Mouse (Mus musculus) cerebellum, adult 11 months (tissue): ENCODE results near the gene Ggcx.
A peak's percentile ranks its signal among the peaks of the same experiment; 100 is the strongest.

ENCODE experiments used
- DNase-seq: peaks from one replicate; pipeline ENCODE4 v3.0.0; 2022

The Ggcx gene

GRCm38 (mm10) chr6:72388266-72388665 is 25.8 kb upstream of the Ggcx start:
- no peak for DNase-seq

- no peak for DNase-seq
Observed at GRCm38 (mm10) chr6:72388791-72389329, 25.2 kb upstream of the Ggcx start.

GRCm38 (mm10) chr6:72389471-72389940 is 24.6 kb upstream of the Ggcx start:
- peak; percentile 21 for DNase-seq

DNA sequence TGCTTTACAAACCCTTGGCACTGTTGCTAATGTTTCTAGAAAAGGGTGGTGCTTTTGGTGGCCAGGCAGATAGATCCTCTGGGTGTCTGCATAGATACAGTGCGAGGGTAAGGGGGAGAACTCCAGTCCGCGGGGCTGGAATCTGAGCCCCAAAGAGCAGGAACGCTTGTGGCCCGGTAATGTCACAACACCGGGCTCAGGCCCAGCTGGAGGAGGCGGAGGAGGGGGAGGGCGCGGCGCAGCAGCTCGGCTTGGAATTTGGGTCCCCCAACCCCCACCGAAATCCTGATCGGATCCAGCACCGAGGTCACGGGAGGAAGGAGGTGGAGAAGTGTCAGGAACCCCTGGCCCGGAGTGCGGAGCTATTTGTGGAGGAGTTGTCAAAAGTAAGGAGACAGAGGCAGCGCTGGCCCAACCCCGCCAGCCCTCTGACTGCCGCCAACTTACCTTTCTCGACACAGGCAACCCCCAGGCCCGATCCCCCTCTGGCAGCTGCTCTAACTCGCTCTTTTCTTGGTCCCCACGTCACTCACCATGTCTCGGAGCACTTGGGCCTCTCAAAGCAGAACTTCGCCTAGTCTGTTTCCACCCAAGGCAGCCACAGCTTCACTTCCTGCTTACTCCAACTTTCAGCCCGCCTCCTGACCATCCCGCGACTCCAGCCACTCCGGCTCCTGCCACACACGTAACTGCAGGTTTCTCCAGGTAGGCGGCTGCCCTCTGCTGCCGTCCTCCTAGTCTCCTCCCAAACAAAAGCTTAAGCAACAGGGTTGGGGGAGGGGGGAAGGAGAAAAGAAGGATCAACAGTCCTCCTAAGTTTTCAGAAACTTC is 24.0 kb upstream of the Ggcx start, which contains the start of gene Vamp8:
Vamp8 (minus strand) TSS at position 763 of the 831 bp plus-strand sequence.
- peak; percentile 51 for DNase-seq

GRCm38 (mm10) chr6:72390795-72391521 is 23.1 kb upstream of the Ggcx start:
- DNase-seq: no peak

DNA sequence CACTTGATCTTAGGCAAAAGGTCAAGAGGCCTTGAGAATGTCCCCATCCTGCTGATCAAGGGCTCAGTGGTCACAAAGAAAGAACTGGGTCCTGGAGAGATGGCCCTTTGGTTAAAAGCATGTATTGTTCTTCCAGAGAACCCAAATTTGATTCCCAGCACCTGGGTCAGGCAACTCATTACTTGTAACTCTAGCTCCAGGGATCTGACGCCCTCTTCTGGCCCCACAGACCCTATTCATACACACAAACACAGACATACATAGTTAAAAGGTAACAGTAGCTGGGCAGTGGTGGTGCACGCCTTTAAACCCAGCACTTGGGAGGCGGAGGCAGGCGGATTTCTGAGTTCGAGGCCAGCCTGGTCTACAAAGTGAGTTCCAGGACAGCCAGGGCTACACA is 21.8 kb upstream of the Ggcx start:
- DNase-seq: no peak

DNA sequence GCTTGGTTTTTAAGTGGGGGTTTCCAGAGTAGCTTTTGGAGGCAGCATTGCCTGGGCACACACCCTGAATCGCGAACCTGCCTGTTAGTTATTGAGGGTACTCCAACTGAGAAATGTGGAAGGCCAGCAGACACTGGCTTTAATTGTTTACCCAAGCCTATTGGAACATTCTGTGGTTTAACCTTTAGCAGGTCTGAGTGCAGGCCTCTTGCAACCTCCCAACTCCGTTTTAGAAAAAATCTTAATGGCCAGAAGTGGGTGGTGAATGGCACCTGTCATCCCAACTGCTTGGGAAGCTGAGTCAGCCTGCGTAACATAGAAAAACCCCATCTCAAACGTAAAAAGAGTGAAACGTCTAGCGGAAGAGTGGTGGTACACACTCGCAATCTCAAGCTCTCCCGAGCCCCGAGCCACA is 17.3 kb upstream of the Ggcx start:
- no peak for DNase-seq

GRCm38 (mm10) chr6:72399967-72400366 is 14.1 kb upstream of the Ggcx start:
- no peak for DNase-seq

- DNase-seq: peak; percentile 56
Observed at GRCm38 (mm10) chr6:72401875-72402274, 12.2 kb upstream of the Ggcx start.

DNA sequence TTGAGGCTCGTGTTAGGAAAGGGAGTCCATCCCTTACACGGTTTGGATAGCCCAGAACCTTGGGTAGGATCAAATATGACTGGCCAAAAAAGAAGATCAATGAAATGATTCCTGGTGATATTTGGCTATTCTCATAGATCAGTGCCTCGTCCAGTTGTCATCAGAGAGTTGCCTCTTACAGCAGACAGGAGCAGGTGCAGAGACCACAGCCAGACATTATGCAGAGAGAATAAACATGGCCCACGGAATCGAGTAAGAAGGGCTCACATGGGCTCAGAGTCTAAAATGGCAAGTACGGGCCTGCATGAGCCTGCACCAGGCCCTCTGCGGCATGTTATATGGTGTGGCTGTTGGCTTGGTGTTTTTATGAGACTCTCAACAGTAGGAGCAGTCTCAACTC is 8.8 kb upstream of the Ggcx start:
- DNase-seq: no peak

DNA sequence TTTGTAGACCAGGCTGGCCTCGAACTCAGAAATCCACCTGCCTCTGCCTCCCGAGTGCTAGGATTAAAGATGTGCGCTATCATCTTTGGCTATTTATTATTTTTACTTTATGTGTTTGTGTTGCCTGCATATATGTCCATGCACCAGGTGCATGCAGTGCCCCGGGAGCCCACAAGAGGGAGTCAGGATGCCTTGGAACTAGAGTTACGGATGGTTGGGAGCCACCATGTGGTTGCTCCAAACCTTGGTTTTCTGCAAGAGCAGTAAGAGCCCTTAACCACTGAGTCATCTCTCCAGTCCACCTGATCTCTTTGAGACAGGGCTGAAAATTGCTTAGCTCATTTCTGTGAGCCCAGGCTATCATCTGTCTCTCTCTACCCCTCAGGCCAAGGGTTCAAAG is 7.0 kb upstream of the Ggcx start:
- peak; percentile 70 for DNase-seq

DNA sequence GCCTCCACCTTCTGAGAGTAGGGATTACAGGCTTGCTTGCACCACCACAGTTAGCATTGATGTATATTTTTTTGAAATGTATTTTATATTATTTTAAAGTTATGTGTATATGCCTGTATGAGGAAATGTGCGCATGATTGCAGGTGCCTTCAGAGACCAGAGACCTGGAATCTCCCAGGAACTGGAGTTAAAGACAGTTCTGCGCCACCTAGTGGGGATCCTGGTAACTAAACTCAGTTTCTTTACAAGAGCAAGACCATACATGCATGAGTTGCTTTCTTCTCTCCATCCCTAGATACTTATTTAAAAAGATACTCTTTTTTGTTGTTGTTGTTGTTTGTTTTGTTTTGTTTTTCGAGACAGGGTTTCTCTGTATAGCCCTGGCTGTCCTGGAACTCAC is 4.5 kb upstream of the Ggcx start:
- peak; percentile 56 for DNase-seq

- no peak for DNase-seq
Observed at GRCm38 (mm10) chr6:72410003-72410402, 4.1 kb upstream of the Ggcx start.

DNA sequence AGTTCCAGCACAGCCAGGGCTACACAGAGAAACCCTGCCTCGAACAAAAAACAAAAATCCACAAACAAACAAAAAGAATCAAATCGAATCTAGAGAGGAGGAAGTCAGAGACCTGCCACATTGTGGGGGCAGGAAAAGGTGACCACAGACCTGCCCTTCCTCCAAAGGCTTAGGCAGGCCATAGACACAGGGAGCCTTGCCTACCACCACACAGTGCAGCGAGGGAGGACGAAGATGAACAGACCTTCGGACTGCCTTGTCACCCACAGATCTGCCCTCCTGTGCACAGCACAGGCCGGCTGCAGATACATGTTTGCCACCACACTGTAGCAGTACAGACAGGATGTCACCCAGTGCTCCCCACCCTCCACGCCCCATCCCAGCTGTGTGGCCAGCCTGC is 3.6 kb upstream of the Ggcx start:
- DNase-seq: no peak

- no peak for DNase-seq
Observed at GRCm38 (mm10) chr6:72415181-72415580, 1.1 kb downstream of the Ggcx start.

GRCm38 (mm10) chr6:72415964-72416772 is 2.1 kb downstream of the Ggcx start:
- DNase-seq: no peak

DNA sequence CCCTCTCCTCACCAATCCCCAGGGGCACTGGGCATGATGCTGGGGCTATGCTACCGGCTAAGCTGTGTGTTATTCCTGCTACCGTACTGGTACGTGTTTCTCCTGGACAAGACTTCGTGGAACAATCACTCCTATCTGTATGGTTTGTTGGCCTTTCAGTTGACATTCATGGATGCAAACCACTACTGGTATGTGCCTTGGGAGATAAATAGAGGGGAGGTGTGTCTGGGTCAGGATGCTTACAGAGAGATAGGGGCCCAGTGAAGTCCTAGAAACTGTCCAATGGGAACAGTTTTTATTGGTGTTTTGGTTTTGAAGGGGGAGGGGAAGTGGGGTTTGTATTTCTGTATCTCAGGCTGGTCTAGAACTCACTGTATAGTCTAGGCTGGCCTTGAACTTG is 4.2 kb downstream of the Ggcx start:
- DNase-seq: no peak

DNA sequence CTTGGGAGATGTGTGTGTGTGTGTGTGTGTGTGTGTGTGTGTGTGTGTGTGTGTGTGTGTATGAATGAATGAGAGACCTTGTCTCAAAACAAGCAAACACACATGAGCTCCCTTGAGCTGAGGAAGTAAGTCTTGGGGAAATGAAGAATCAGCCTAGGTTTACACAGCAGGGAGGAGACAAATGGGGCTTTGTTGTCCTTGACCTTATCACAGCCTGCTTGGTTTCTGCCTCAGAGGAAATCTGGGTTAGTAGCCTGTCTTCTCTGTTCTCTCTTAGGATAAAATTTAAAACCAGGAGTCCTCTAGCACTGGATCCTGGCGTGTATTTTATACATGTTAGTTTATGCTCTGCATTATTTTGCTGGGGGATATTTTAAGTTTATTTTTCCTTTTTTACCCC is 5.7 kb downstream of the Ggcx start:
- no peak for DNase-seq

GRCm38 (mm10) chr6:72420901-72421300 is 6.8 kb downstream of the Ggcx start:
- no peak for DNase-seq

GRCm38 (mm10) chr6:72425646-72426045 is 11.5 kb downstream of the Ggcx start:
- DNase-seq: no peak

- peak; percentile 63 for DNase-seq
Observed at GRCm38 (mm10) chr6:72428036-72428435, 13.9 kb downstream of the Ggcx start.

GRCm38 (mm10) chr6:72429061-72429842 is 15.1 kb downstream of the Ggcx start:
- DNase-seq: no peak
